Mouse (Mus musculus) E14TG2a.4 (cell line): ENCODE data around the gene Rnf213.

Experiments used
- H3K27me3 ChIP-seq: 2 replicates; pipeline ENCODE4 v1.6.1; 2014; ENCODE audit warnings: low read length, control low read depth; ENCODE audit not compliant: insufficient read depth
- H3K36me3 ChIP-seq: 2 replicates; pipeline ENCODE4 v1.6.1; 2014; ENCODE audit warnings: low read length, control low read depth; ENCODE audit not compliant: insufficient read depth
- H3K4me1 ChIP-seq: replicated peaks from 2 replicates; pipeline ENCODE4 v1.6.1; 2014; ENCODE audit warnings: low read depth, low read length, control low read depth
- H3K4me3 ChIP-seq: replicated peaks from 2 replicates; pipeline ENCODE4 v1.5.1; 2014; ENCODE audit warnings: mild to moderate bottlenecking, low read length
- H3K9me3 ChIP-seq: 2 replicates; pipeline ENCODE4 v1.6.1; 2014; ENCODE audit warnings: low read length, control low read depth
- CTCF ChIP-seq: conservative IDR thresholded peaks from 2 replicates; pipeline ENCODE4 v1.5.1; 2014; ENCODE audit warnings: low read length
- NANOG ChIP-seq: IDR thresholded peaks from 2 replicates; pipeline ENCODE4 v1.6.1; 2014; ENCODE audit warnings: borderline replicate concordance, low read length, mixed read lengths
- POU5F1 ChIP-seq: IDR thresholded peaks from 2 replicates; pipeline ENCODE4 v1.6.1; 2014; ENCODE audit warnings: low read length, borderline replicate concordance

Rnf213 gene

DNA sequence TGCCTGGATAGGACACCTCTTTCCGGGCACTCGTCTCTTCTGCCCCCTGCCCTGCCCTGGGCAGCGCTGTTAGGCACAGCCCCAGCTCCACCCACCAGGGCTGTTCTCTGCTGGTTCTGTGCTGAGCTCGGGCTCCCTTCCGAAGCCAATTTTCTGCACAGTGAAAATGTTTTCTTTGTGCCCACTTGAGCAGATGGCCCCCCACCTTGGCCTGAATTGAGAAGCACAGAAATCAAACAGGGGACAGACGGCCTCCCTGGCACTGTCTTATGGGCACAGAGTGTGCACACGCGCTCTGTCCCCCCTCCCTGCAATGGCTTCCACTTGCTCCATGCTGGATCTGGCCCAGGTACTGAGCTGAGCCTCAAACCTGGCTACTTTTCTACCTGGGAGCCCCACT, 139.6 kb downstream of the Rnf213 start:
- peaks cover 5% of the 10 kb centered on the region for H3K4me1 ChIP-seq
- no peaks in the 10 kb centered on the region for H3K9me3 ChIP-seq
- H3K27me3 ChIP-seq: peaks cover 53% of the 10 kb centered on the region
- no peak overlapping the region for H3K4me3 ChIP-seq
- no peak for TF ChIP-seq POU5F1
- TF ChIP-seq CTCF: no peak
- TF ChIP-seq NANOG: no peak
- H3K36me3 ChIP-seq: no peaks in the 10 kb centered on the region

DNA sequence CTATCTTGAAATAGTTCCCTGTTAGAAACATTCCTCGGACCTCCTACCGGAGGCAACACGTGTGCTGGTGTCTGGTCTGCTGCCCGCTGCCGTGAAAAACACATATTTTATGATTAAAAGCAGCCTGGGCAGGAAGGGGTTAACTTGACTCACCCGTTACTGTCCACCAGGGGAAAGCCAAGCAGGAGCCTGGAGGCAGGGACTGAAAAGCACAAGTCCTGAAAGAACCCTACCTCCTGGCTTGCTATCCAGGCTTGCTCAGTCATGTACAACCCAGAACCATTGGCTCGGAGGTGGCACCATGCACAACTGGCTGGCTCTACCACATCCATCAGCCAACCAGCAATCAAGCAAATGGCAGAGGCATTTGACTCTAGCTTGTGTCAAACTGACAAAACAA, 140.8 kb downstream of the Rnf213 start:
- no peaks in the 10 kb centered on the region for H3K36me3 ChIP-seq
- peaks cover 5% of the 10 kb centered on the region for H3K4me1 ChIP-seq
- TF ChIP-seq NANOG (no peak), CTCF (no peak), POU5F1 (no peak)
- peaks cover 48% of the 10 kb centered on the region for H3K27me3 ChIP-seq
- H3K4me3 ChIP-seq: no peak overlapping the region
- no peaks in the 10 kb centered on the region for H3K9me3 ChIP-seq
